Mouse (Mus musculus) lung, postnatal 0 days (tissue): ENCODE results near the gene Grid2.

ENCODE experiments used
- CTCF ChIP-seq: IDR thresholded peaks from 2 replicates; pipeline ENCODE4 v1.5.1; 2016; ENCODE audit warnings: antibody characterized with exemption, mild to moderate bottlenecking
- EP300 ChIP-seq: IDR thresholded peaks from 2 replicates; pipeline ENCODE4 v1.6.1; 2016; ENCODE audit warnings: antibody characterized with exemption, mild to moderate bottlenecking, control low read depth

DNA sequence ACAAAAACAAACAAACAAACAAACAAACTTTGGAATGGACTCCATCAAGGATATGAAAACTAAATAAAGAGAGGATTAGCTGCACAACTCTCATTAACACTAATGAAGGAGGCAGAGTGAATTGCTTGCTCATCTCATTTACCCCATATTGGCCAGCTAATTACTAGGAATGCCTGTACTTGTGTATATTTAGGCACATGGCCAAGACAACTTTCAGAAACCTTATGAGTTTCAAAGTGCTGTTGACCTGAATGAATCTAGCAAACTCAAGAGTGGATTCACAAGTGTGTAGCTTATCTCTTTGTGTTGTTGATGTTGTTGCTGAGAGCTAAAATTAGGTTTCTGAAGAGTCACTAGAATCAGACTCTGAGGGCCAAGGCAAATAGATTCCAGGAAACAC is 675.5 kb downstream of the Grid2 start:
- TF ChIP-seq EP300 (no peak), CTCF (no peak)
